Mouse (Mus musculus) MEL (cell line): Measurements from ENCODE around the gene Thnsl1. TPM values are rescaled to one million over a fixed set of nuclear protein-coding genes. Genes with fewer than 3 reads are reported as not detected.

ENCODE experiments used
- DNase-seq: peaks from one replicate; pipeline ENCODE4 v3.0.0; 2011; ENCODE audit warnings: low read depth, low spot score
- H3K27ac ChIP-seq: 2 replicates; pipeline ENCODE4 v1.5.1; 2012; ENCODE audit warnings: low read depth, mild to moderate bottlenecking, control low read depth, low read length, moderate library complexity; ENCODE audit not compliant: control insufficient read depth
- H3K27me3 ChIP-seq, 2 experiments: fragments of 150-350 bp in 1 of 2; sonication (generic) in 1 of 2; 2 replicates each; pipeline ENCODE4 v1.6.1; 2012; ENCODE audit warnings: low read length in 2 of 2, mild to moderate bottlenecking in 2 of 2, improper control_type of control experiment in 1 of 2, moderate library complexity in 1 of 2; ENCODE audit not compliant: insufficient read depth in 2 of 2, control insufficient read depth in 1 of 2
- H3K36me3 ChIP-seq, 2 experiments: 2 replicates each; pipeline ENCODE4 v1.6.1; 2012 to 2014; ENCODE audit warnings: low read length in 2 of 2, improper control_type of control experiment in 1 of 2, inconsistent platforms in 1 of 2, mild to moderate bottlenecking in 1 of 2; ENCODE audit not compliant: insufficient read depth in 2 of 2, control insufficient read depth in 1 of 2
- H3K4me1 ChIP-seq, 2 experiments: fragments of 150-350 bp in 1 of 2; sonication (generic) in 1 of 2; 2 replicates each; pipeline ENCODE4 v1.6.1; 2012; ENCODE audit warnings: low read length in 2 of 2, improper control_type of control experiment in 1 of 2, mild to moderate bottlenecking in 1 of 2; ENCODE audit not compliant: insufficient read depth in 2 of 2, control insufficient read depth in 1 of 2
- H3K4me3 ChIP-seq, 2 experiments: fragments of 150-350 bp in 1 of 2; sonication (generic) in 1 of 2; 2 replicates each; pipeline ENCODE4 v1.5.1; 2012; ENCODE audit warnings: low read depth in 2 of 2, low read length in 2 of 2, mild to moderate bottlenecking in 2 of 2, moderate library complexity in 2 of 2, control low read depth in 1 of 2, improper control_type of control experiment in 1 of 2; ENCODE audit not compliant: control insufficient read depth in 1 of 2, insufficient read depth in 1 of 2
- H3K79me2 ChIP-seq: 2 replicates; pipeline ENCODE4 v1.6.1; 2012; ENCODE audit warnings: mild to moderate bottlenecking, low read length, moderate library complexity; ENCODE audit not compliant: control insufficient read depth, poor library complexity, insufficient read depth
- H3K9ac ChIP-seq: 2 replicates; pipeline ENCODE4 v1.6.1; 2012; ENCODE audit warnings: low read depth, mild to moderate bottlenecking, control low read depth, low read length, moderate library complexity; ENCODE audit not compliant: control insufficient read depth, poor library complexity, severe bottlenecking
- H3K9me3 ChIP-seq: fragments of 150-350 bp; sonication (generic); replicated peaks from 2 replicates; pipeline ENCODE4 v1.6.1; 2012; ENCODE audit warnings: mild to moderate bottlenecking, low read length, improper control_type of control experiment, moderate library complexity; ENCODE audit not compliant: insufficient read depth
- BHLHE40 ChIP-seq: IDR thresholded peaks from 2 replicates; pipeline ENCODE4 v1.6.1; 2012; ENCODE audit warnings: low read depth, mild to moderate bottlenecking, inconsistent platforms, low read length, improper control_type of control experiment, borderline replicate concordance
- CHD1 ChIP-seq: IDR thresholded peaks from 2 replicates; pipeline ENCODE4 v1.6.1; 2012; ENCODE audit warnings: low read depth, mild to moderate bottlenecking, inconsistent platforms, low read length, improper control_type of control experiment
- CHD2 ChIP-seq: IDR thresholded peaks from 2 replicates; pipeline ENCODE4 v1.6.1; 2011; ENCODE audit warnings: low read length, improper control_type of control experiment
- CTCF ChIP-seq, 3 experiments: IDR thresholded peaks in 2 of 3; conservative IDR thresholded peaks in 1 of 3; 2 replicates each; pipeline ENCODE4 v1.5.1; 2011 to 2012; ENCODE audit warnings: low read length in 3 of 3, low read depth in 2 of 3, mild to moderate bottlenecking in 2 of 3, improper control_type of control experiment in 1 of 3, inconsistent platforms in 1 of 3, mixed read lengths in 1 of 3, moderate library complexity in 1 of 3; ENCODE audit not compliant: control insufficient read depth in 1 of 3, insufficient read depth in 1 of 3, poor library complexity in 1 of 3, severe bottlenecking in 1 of 3
- ELF1 ChIP-seq: IDR thresholded peaks from 2 replicates; pipeline ENCODE4 v1.6.1; 2014; ENCODE audit warnings: low read depth, mild to moderate bottlenecking, inconsistent platforms, low read length, improper control_type of control experiment, moderate library complexity
- EP300 ChIP-seq, 2 experiments: IDR thresholded peaks; 2 replicates each; pipeline ENCODE4 v1.6.1; 2011; ENCODE audit warnings: improper control_type of control experiment in 2 of 2, low read length in 2 of 2, low read depth in 1 of 2, mild to moderate bottlenecking in 1 of 2
- GATA1 ChIP-seq: IDR thresholded peaks from 2 replicates; pipeline ENCODE4 v1.6.1; 2011; ENCODE audit warnings: low read depth, low read length, improper control_type of control experiment
- MAZ ChIP-seq: IDR thresholded peaks from 2 replicates; pipeline ENCODE4 v1.6.1; 2012; ENCODE audit warnings: low read depth, mild to moderate bottlenecking, inconsistent platforms, low read length, improper control_type of control experiment
- MYB ChIP-seq: IDR thresholded peaks from 2 replicates; pipeline ENCODE4 v1.6.1; 2011; ENCODE audit warnings: mild to moderate bottlenecking, low read depth, low read length, improper control_type of control experiment
- MYC ChIP-seq: IDR thresholded peaks from 2 replicates; pipeline ENCODE4 v1.6.1; 2011; ENCODE audit warnings: low read depth, mild to moderate bottlenecking, low read length, improper control_type of control experiment, moderate library complexity
- POLR2AphosphoS5 ChIP-seq: IDR thresholded peaks from 2 replicates; pipeline ENCODE4 v1.6.1; 2012; ENCODE audit warnings: low read depth, borderline replicate concordance, mild to moderate bottlenecking, inconsistent platforms, low read length, moderate library complexity, mixed read lengths
- RAD21 ChIP-seq: IDR thresholded peaks from 2 replicates; pipeline ENCODE4 v1.6.1; 2011; ENCODE audit warnings: mild to moderate bottlenecking, low read depth, low read length, improper control_type of control experiment
- RCOR1 ChIP-seq: IDR thresholded peaks from 2 replicates; pipeline ENCODE4 v1.6.1; 2012; ENCODE audit warnings: low read depth, mild to moderate bottlenecking, inconsistent platforms, low read length, improper control_type of control experiment
- SIN3A ChIP-seq: IDR thresholded peaks from 2 replicates; pipeline ENCODE4 v1.6.1; 2012; ENCODE audit warnings: low read length, improper control_type of control experiment, inconsistent platforms
- TAL1 ChIP-seq: IDR thresholded peaks from 2 replicates; pipeline ENCODE4 v1.6.1; 2012; ENCODE audit warnings: mild to moderate bottlenecking, inconsistent platforms, low read length, moderate library complexity, mixed read lengths
- TCF12 ChIP-seq: IDR thresholded peaks from 2 replicates; pipeline ENCODE4 v1.6.1; 2014; ENCODE audit warnings: low read depth, mild to moderate bottlenecking, inconsistent platforms, low read length, improper control_type of control experiment, moderate library complexity
- UBTF ChIP-seq: IDR thresholded peaks from 2 replicates; pipeline ENCODE4 v1.6.1; 2012; ENCODE audit warnings: low read depth, mild to moderate bottlenecking, inconsistent platforms, low read length, improper control_type of control experiment, moderate library complexity, borderline replicate concordance; ENCODE audit not compliant: insufficient read depth
- USF2 ChIP-seq, 2 experiments: IDR thresholded peaks; 2 replicates each; pipeline ENCODE4 v1.6.1; 2011 to 2012; ENCODE audit warnings: improper control_type of control experiment in 2 of 2, low read length in 2 of 2, borderline replicate concordance in 1 of 2, inconsistent platforms in 1 of 2, low read depth in 1 of 2, mild to moderate bottlenecking in 1 of 2; ENCODE audit not compliant: insufficient read depth in 1 of 2
- ZC3H11A ChIP-seq: IDR thresholded peaks from 2 replicates; pipeline ENCODE4 v1.6.1; 2012; ENCODE audit warnings: low read depth, mild to moderate bottlenecking, inconsistent platforms, low read length, improper control_type of control experiment
- ZMIZ1 ChIP-seq: IDR thresholded peaks from 2 replicates; pipeline ENCODE4 v1.6.1; 2012; ENCODE audit warnings: low read depth, mild to moderate bottlenecking, inconsistent platforms, low read length, improper control_type of control experiment, moderate library complexity
- polyA plus RNA-seq, 2 experiments: library from polyadenylated mRNA; stranded (reverse) in 1 of 2; unstranded in 1 of 2; fragments of >175 nt in 1 of 2; fragments of >200 nt in 1 of 2; gene quantifications; 2 replicates each; pipeline versions ENCODE4 v1.2.1 to v1.2.4; 2012; ENCODE audit warnings: low replicate concordance in 2 of 2, low read depth in 1 of 2; ENCODE audit not compliant: insufficient read length in 2 of 2, insufficient read depth in 1 of 2, missing spikeins in 1 of 2
- total RNA-seq: library from RNA; depleted of rRNA; stranded (reverse); fragments of 300-350 nt; gene quantifications from 2 replicates; pipeline ENCODE4 v1.2.3, GENCODE M21; 2012

The Thnsl1 gene
- total and polyA plus RNA-seq, 3 experiments = 1.0 to 2.6 TPM; not detected in 1

DNA sequence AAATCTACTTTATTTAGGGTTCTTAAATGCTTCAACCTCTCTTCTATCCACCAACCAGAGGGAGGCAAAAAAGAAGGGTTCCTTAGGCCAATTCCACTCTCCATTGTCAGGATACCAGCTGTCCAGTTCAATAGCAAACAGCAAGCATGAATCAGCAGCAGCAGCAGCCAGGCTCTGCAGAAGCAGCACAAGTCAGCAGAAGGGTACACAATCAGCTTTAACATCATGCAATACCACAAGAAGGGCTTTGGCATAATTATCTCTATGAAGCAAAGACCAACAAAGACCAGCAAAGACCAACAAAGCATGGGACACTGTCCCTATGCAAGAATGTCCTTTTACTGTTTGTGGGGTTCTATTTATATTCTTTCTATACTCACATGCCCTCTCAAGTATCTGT is 48.8 kb downstream of the Thnsl1 start:
- H3K9me3 ChIP-seq = no peaks in the 10 kb centered on the region
- no peak for TF ChIP-seq ZC3H11A
- no peak for TF ChIP-seq RCOR1
- no peak for TF ChIP-seq GATA1
- TF ChIP-seq MAZ = no peak
- no peak for TF ChIP-seq SIN3A
- no peak for TF ChIP-seq MYC
- no peaks in the 10 kb centered on the region for H3K36me3 ChIP-seq
- H3K27ac ChIP-seq = no peak overlapping the region
- no peak overlapping the region for H3K9ac ChIP-seq
- H3K79me2 ChIP-seq = no peaks in the 10 kb centered on the region
- no peak overlapping the region for H3K4me3 ChIP-seq
- H3K27me3 ChIP-seq = no peaks in the 10 kb centered on the region
- no peak for DNase-seq
- no peaks in the 10 kb centered on the region for H3K4me1 ChIP-seq

GRCm38 (mm10) chr2:21258281-21258680 is 52.8 kb downstream of the Thnsl1 start:
- H3K4me3 ChIP-seq = no peak overlapping the region
- DNase-seq = no peak
- TF ChIP-seq POLR2AphosphoS5 = no peak
- no peak for TF ChIP-seq MYB
- no peak for TF ChIP-seq RAD21
- no peak for TF ChIP-seq UBTF
- no peak for TF ChIP-seq EP300 (IDR thresholded peaks at IDR 0.05; ENCODE audit: low read depth in 1 of 2, low read length in 2 of 2)
- TF ChIP-seq TAL1 = no peak
- no peak for TF ChIP-seq USF2 (IDR thresholded peaks at IDR 0.05; ENCODE audit: borderline replicate concordance in 1 of 2, insufficient read depth in 1 of 2, low read depth in 1 of 2, low read length in 2 of 2)
- no peak for TF ChIP-seq CTCF (IDR thresholded peaks at IDR 0.05 in 2 of 3, conservative IDR thresholded peaks at IDR 0.05 in 1 of 3; ENCODE audit: control insufficient read depth in 1 of 3, insufficient read depth in 1 of 3, low read depth in 2 of 3, low read length in 3 of 3, poor library complexity in 1 of 3, severe bottlenecking in 1 of 3)
- no peak for TF ChIP-seq CHD1
- no peak for TF ChIP-seq GATA1
- no peak for TF ChIP-seq CHD2
- no peak for TF ChIP-seq TCF12
- no peak for TF ChIP-seq ZMIZ1
- no peak for TF ChIP-seq ZC3H11A
- TF ChIP-seq BHLHE40 = no peak
- TF ChIP-seq SIN3A = no peak
- TF ChIP-seq ELF1 = no peak
- H3K4me1 ChIP-seq = peaks cover 0 to 2% of the 10 kb centered on the region in 2 experiments; a peak in 2 of 4 replicates
- no peaks in the 10 kb centered on the region for H3K9me3 ChIP-seq
- H3K36me3 ChIP-seq = no peaks in the 10 kb centered on the region
- H3K27ac ChIP-seq = no peak overlapping the region
- H3K79me2 ChIP-seq = no peaks in the 10 kb centered on the region
- H3K27me3 ChIP-seq = no peaks in the 10 kb centered on the region
- H3K9ac ChIP-seq = no peak overlapping the region
